ENCODE assay signal across 13 mouse cellular contexts in the genomic region with DNA sequence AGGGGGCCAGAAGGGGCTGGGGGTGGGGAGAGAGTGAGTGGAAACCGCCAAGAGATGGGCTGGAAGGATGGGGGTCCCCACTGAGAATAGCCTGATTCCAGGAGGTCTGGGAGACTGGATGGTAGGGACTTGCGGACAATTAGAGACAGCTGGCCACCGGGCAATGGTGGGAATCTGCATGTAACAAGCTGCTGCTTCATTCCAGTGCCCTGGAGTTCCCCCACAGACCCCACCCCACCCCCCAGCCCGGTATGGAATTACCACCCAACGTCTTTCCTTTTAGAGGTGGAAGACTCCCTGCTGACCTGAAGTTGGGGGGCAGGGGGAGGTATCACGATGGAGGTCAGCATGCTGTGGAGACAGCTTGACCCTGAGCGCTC. TPM values are rescaled to one million over a fixed set of nuclear protein-coding genes. Genes with fewer than 3 reads are reported as not detected.
DNase-seq lines count a peak whose midpoint lies in the region; ATAC-seq and TF ChIP-seq lines count a peak whose summit lies in the region.
"Had no signal": no experiment of that assay in that cellular context is flagged by ENCODE, and none has a peak within 500 bp of the region (broad histone marks: within the 10 kb centered on the region; RNA-seq: fewer than 3 reads in every experiment).

No protein-coding gene starts in this region.

- H3K4me3 ChIP-seq in heart, postnatal 0 days (ENCODE audit: low read depth, low read length): no peak overlapping the region
- no peak overlapping the region for H3K4me3 ChIP-seq in embryonic facial prominence, embryonic 12.5 days
- H3K4me3 ChIP-seq in hindbrain, embryonic 13.5 days: no peak overlapping the region
- H3K4me3 ChIP-seq in midbrain, embryonic 13.5 days (replicated peaks): peak overlapping the region; percentile 13

- no peak overlapping the region; the same call in 1 of the 2 replicates for H3K9ac ChIP-seq in heart, postnatal 0 days (replicated peaks; ENCODE audit: low read depth, low read length)
- no peak overlapping the region for H3K9ac ChIP-seq in embryonic facial prominence, embryonic 12.5 days
- peak overlapping the region; percentile 51 for H3K9ac ChIP-seq in hindbrain, embryonic 13.5 days
- H3K9ac ChIP-seq in midbrain, embryonic 13.5 days (replicated peaks): peak overlapping the region; percentile 51

- H3K36me3 ChIP-seq in heart, postnatal 0 days (replicated peaks; ENCODE audit: control insufficient read depth, insufficient read depth, low read length): no peaks in the 10 kb centered on the region
- no peaks in the 10 kb centered on the region for H3K36me3 ChIP-seq in embryonic facial prominence, embryonic 12.5 days
- H3K36me3 ChIP-seq in hindbrain, embryonic 13.5 days: no peaks in the 10 kb centered on the region
- no peaks in the 10 kb centered on the region for H3K36me3 ChIP-seq in midbrain, embryonic 13.5 days

- no peak overlapping the region for H3K27ac ChIP-seq in heart, postnatal 0 days (ENCODE audit: low read depth)
- H3K27ac ChIP-seq in embryonic facial prominence, embryonic 12.5 days: no peak overlapping the region
- peak overlapping the region; percentile 93 for H3K27ac ChIP-seq in hindbrain, embryonic 13.5 days
- H3K27ac ChIP-seq in midbrain, embryonic 13.5 days: peak overlapping the region; percentile 94
- H3K27ac ChIP-seq: macrophage had no signal

- no peaks in the 10 kb centered on the region for H3K9me3 ChIP-seq in heart, postnatal 0 days (replicated peaks; ENCODE audit: control insufficient read depth, low read length)
- H3K9me3 ChIP-seq in embryonic facial prominence, embryonic 12.5 days: no peaks in the 10 kb centered on the region
- H3K9me3 ChIP-seq in hindbrain, embryonic 13.5 days: no peaks in the 10 kb centered on the region
- H3K9me3 ChIP-seq in midbrain, embryonic 13.5 days: no peaks in the 10 kb centered on the region

- peaks cover 75% of the 10 kb centered on the region for H3K27me3 ChIP-seq in heart, postnatal 0 days (ENCODE audit: control insufficient read depth, insufficient read depth, low read length)
- H3K27me3 ChIP-seq in embryonic facial prominence, embryonic 12.5 days: peaks cover 82% of the 10 kb centered on the region
- H3K27me3 ChIP-seq in hindbrain, embryonic 13.5 days: peaks cover 52% of the 10 kb centered on the region
- H3K27me3 ChIP-seq in midbrain, embryonic 13.5 days: peaks cover 43% of the 10 kb centered on the region

- DNase-seq in heart, postnatal 0 days (ENCODE audit: low spot score): no peak
- DNase-seq in heart, postnatal 4 days: no peak
- no peak for DNase-seq in natural killer cell, adult 2 months (ENCODE audit: low spot score in 2 of 2)
- DNase-seq in frontal cortex, postnatal 25 days (ENCODE audit: low spot score in 2 of 2): no peak
- DNase-seq in layer of hippocampus, adult 18-20 months (ENCODE audit: low spot score in 2 of 2): no peak
- DNase-seq: adrenal gland, adult 8-10 months; gastrocnemius, postnatal 36 days; right cerebral cortex, postnatal 14 days; thymus, postnatal 36 days had no signal

- WGBS in heart, postnatal 0 days: 3% methylated on average over 7 of the region's 7 CpGs
- 0% methylated on average over 7 of the region's 7 CpGs for WGBS in embryonic facial prominence, embryonic 12.5 days
- 2% methylated on average over 7 of the region's 7 CpGs for WGBS in hindbrain, embryonic 13.5 days
- 2% methylated on average over 7 of the region's 7 CpGs for WGBS in midbrain, embryonic 13.5 days

- peaks cover 22% of the 10 kb centered on the region for H3K4me1 ChIP-seq in heart, postnatal 0 days (ENCODE audit: control insufficient read depth, insufficient read depth)
- H3K4me1 ChIP-seq in embryonic facial prominence, embryonic 12.5 days: peaks cover 79% of the 10 kb centered on the region
- H3K4me1 ChIP-seq in hindbrain, embryonic 13.5 days (replicated peaks): peaks cover 100% of the 10 kb centered on the region
- H3K4me1 ChIP-seq in midbrain, embryonic 13.5 days (replicated peaks): peaks cover 96% of the 10 kb centered on the region

- no peak for ATAC-seq in heart, postnatal 0 days (ENCODE audit: insufficient read depth, low read depth)
- no peak for ATAC-seq in embryonic facial prominence, embryonic 12.5 days (ENCODE audit: insufficient number of reproducible peaks, insufficient read depth, low FRiP score, low TSS enrichment)
- ATAC-seq in hindbrain, embryonic 13.5 days (ENCODE audit: low FRiP score): no peak
- no peak for ATAC-seq in midbrain, embryonic 13.5 days

- TF ChIP-seq EP300 in heart, postnatal 0 days (IDR thresholded peaks at IDR 0.05; ENCODE audit: low read depth): no peak

- H3K4me2 ChIP-seq in heart, postnatal 0 days (ENCODE audit: low read depth, low read length): peak overlapping the region; percentile 33
- H3K4me2 ChIP-seq in embryonic facial prominence, embryonic 12.5 days (replicated peaks): peak overlapping the region; percentile 37
- H3K4me2 ChIP-seq in hindbrain, embryonic 13.5 days: peak overlapping the region; percentile 71
- H3K4me2 ChIP-seq in midbrain, embryonic 13.5 days (replicated peaks): peak overlapping the region; percentile 73

- TF ChIP-seq CTCF in heart, postnatal 0 days (IDR thresholded peaks at IDR 0.05; ENCODE audit: low read depth): no peak

RNA-seq across cellular contexts. Expression of a gene that starts 2.2 kb away (rescaled TPM):
- total RNA-seq in heart, postnatal 0 days (2014; rRNA removed; ENCODE audit: low replicate concordance): not detected in 2 replicates
- polyA plus RNA-seq in heart, postnatal 0 days (2015; fragmentation: Nextera tagmentation; extraction: Ambion mirVana): 0.04 and 0.07 TPM in 2 replicates
- not detected for total RNA-seq in heart, postnatal 4 days (2021)
- 0.64 and 0.76 TPM in 2 replicates for polyA plus RNA-seq in embryonic facial prominence, embryonic 12.5 days (2016; fragmentation: Nextera tagmentation; extraction: Ambion mirVana)
- 25.9 and 29.3 TPM in 2 replicates for polyA plus RNA-seq in hindbrain, embryonic 13.5 days (2015; fragmentation: Nextera tagmentation; extraction: Ambion mirVana)
- 57.3 and 81.6 TPM in 2 replicates for polyA plus RNA-seq in midbrain, embryonic 13.5 days (2015; fragmentation: Nextera tagmentation; extraction: Ambion mirVana)
- 1 to 10 TPM; 7.3 to 8.1 TPM for total RNA-seq in layer of hippocampus, adult 18-20 months (2021)
- total RNA-seq: gastrocnemius, postnatal 36 days had no signal
- polyA plus RNA-seq: macrophage had no signal

RNA-seq across cellular contexts. Expression of a gene that starts 12.3 kb away (rescaled TPM):
- total RNA-seq in heart, postnatal 0 days (2014; rRNA removed; ENCODE audit: low replicate concordance): 74.7 and 85.2 TPM in 2 replicates
- polyA plus RNA-seq in heart, postnatal 0 days (2015; fragmentation: Nextera tagmentation; extraction: Ambion mirVana): 47.4 and 55.9 TPM in 2 replicates
- 10 to 100 TPM; 41.1 to 41.4 TPM for total RNA-seq in heart, postnatal 4 days (2021)
- 61.1 and 64.6 TPM in 2 replicates for polyA plus RNA-seq in embryonic facial prominence, embryonic 12.5 days (2016; fragmentation: Nextera tagmentation; extraction: Ambion mirVana)
- 84.0 and 84.4 TPM in 2 replicates for polyA plus RNA-seq in hindbrain, embryonic 13.5 days (2015; fragmentation: Nextera tagmentation; extraction: Ambion mirVana)
- polyA plus RNA-seq in midbrain, embryonic 13.5 days (2015; fragmentation: Nextera tagmentation; extraction: Ambion mirVana): 78.4 and 88.8 TPM in 2 replicates
- total RNA-seq in layer of hippocampus, adult 18-20 months (2021): 10 to 100 TPM; 66.4 to 69.1 TPM

RNA-seq across cellular contexts. Expression of a gene that starts 31.1 kb away (rescaled TPM):
- 47.7 and 53.3 TPM in 2 replicates for total RNA-seq in heart, postnatal 0 days (2014; rRNA removed; ENCODE audit: low replicate concordance)
- polyA plus RNA-seq in heart, postnatal 0 days (2015; fragmentation: Nextera tagmentation; extraction: Ambion mirVana): 19.1 and 19.3 TPM in 2 replicates
- 10 to 100 TPM; 38.0 to 38.7 TPM for total RNA-seq in heart, postnatal 4 days (2021)
- 32.5 and 33.5 TPM in 2 replicates for polyA plus RNA-seq in embryonic facial prominence, embryonic 12.5 days (2016; fragmentation: Nextera tagmentation; extraction: Ambion mirVana)
- polyA plus RNA-seq in hindbrain, embryonic 13.5 days (2015; fragmentation: Nextera tagmentation; extraction: Ambion mirVana): 32.4 and 33.8 TPM in 2 replicates
- 25.1 and 28.7 TPM in 2 replicates for polyA plus RNA-seq in midbrain, embryonic 13.5 days (2015; fragmentation: Nextera tagmentation; extraction: Ambion mirVana)
- total RNA-seq in layer of hippocampus, adult 18-20 months (2021): 10 to 100 TPM; 90.3 to 91.5 TPM

RNA-seq across cellular contexts. Expression of a gene that starts 31.3 kb away (rescaled TPM):
- total RNA-seq in heart, postnatal 0 days (2014; rRNA removed; ENCODE audit: low replicate concordance): not detected in 2 replicates
- polyA plus RNA-seq in heart, postnatal 0 days (2015; fragmentation: Nextera tagmentation; extraction: Ambion mirVana): 0.61 and 0.81 TPM in 2 replicates
- total RNA-seq in heart, postnatal 4 days (2021): 1 to 10 TPM in 1 of 2 experiments, under 1 TPM in 1; 0.55 to 1.1 TPM
- 2.5 and 3.1 TPM in 2 replicates for polyA plus RNA-seq in embryonic facial prominence, embryonic 12.5 days (2016; fragmentation: Nextera tagmentation; extraction: Ambion mirVana)
- 43.7 and 45.0 TPM in 2 replicates for polyA plus RNA-seq in hindbrain, embryonic 13.5 days (2015; fragmentation: Nextera tagmentation; extraction: Ambion mirVana)
- 46.1 and 47.3 TPM in 2 replicates for polyA plus RNA-seq in midbrain, embryonic 13.5 days (2015; fragmentation: Nextera tagmentation; extraction: Ambion mirVana)
- total RNA-seq in layer of hippocampus, adult 18-20 months (2021): 10 to 100 TPM; 68.6 to 70.6 TPM
- polyA plus RNA-seq: macrophage had no signal

RNA-seq across cellular contexts. Expression of a gene that starts 58.2 kb away (rescaled TPM):
- 293 and 367 TPM in 2 replicates for total RNA-seq in heart, postnatal 0 days (2014; rRNA removed; ENCODE audit: low replicate concordance)
- polyA plus RNA-seq in heart, postnatal 0 days (2015; fragmentation: Nextera tagmentation; extraction: Ambion mirVana): 45.8 and 46.8 TPM in 2 replicates
- 100 to 1,000 TPM; 196 to 210 TPM for total RNA-seq in heart, postnatal 4 days (2021)
- polyA plus RNA-seq in embryonic facial prominence, embryonic 12.5 days (2016; fragmentation: Nextera tagmentation; extraction: Ambion mirVana): 101 and 104 TPM in 2 replicates
- 21.0 and 22.8 TPM in 2 replicates for polyA plus RNA-seq in hindbrain, embryonic 13.5 days (2015; fragmentation: Nextera tagmentation; extraction: Ambion mirVana)
- 18.6 and 25.7 TPM in 2 replicates for polyA plus RNA-seq in midbrain, embryonic 13.5 days (2015; fragmentation: Nextera tagmentation; extraction: Ambion mirVana)
- total RNA-seq in layer of hippocampus, adult 18-20 months (2021): 10 to 100 TPM; 18.3 to 19.2 TPM
- polyA plus RNA-seq: macrophage had no signal

Comparison
In these comparisons a context has a peak if more than half of its experiments do, and no peak if none do; other contexts are left out.
1. H3K27ac ChIP-seq: peak in hindbrain, embryonic 13.5 days (single experiment) and midbrain, embryonic 13.5 days (single experiment); none in heart, postnatal 0 days (single experiment) and embryonic facial prominence, embryonic 12.5 days (single experiment).
2. H3K9ac ChIP-seq: peak in hindbrain, embryonic 13.5 days (single experiment) and midbrain, embryonic 13.5 days (single experiment); none in heart, postnatal 0 days (single experiment) and embryonic facial prominence, embryonic 12.5 days (single experiment).
3. RNA of a gene that starts 2.2 kb away (polyA plus RNA-seq): 57.3 to 81.6 TPM in midbrain, embryonic 13.5 days and 25.9 to 29.3 TPM in hindbrain, embryonic 13.5 days; 0.64 to 0.76 TPM in embryonic facial prominence, embryonic 12.5 days and 0.04 to 0.07 TPM in heart, postnatal 0 days; every median in the first group is over 10 times any median in the second.
4. Peak in every context shown above with its lines, with median percentiles within 50 percentile points of each other: H3K4me2 ChIP-seq.